Mouse (Mus musculus) forebrain, postnatal 0 days (tissue): ENCODE data around the gene Sgip1. TPM values are rescaled to one million over a fixed set of nuclear protein-coding genes. Genes with fewer than 3 reads are reported as not detected.

Experiments
- ATAC-seq: fragments of 200-750 bp; cut with Nextera tagmentation; 2 replicates; pipeline ENCODE4 v1.8.0; 2017; ENCODE audit warnings: mild to moderate bottlenecking, moderate library complexity
- DNase-seq: peaks from one replicate; pipeline ENCODE4 v3.0.0-alpha.2; 2015
- H3K27ac ChIP-seq: fragments of 300-500 bp; sonication (generic); 2 replicates; pipeline ENCODE4 v1.5.1; 2014; ENCODE audit warnings: low read depth, mild to moderate bottlenecking, antibody characterized with exemption, low read length, moderate library complexity, mixed read lengths
- H3K27me3 ChIP-seq: fragments of 300-500 bp; sonication (generic); 2 replicates; pipeline ENCODE4 v1.6.1; 2014; ENCODE audit warnings: mild to moderate bottlenecking, low read length, mixed read lengths; ENCODE audit not compliant: insufficient read depth
- H3K36me3 ChIP-seq: fragments of 300-500 bp; sonication (generic); 2 replicates; pipeline ENCODE4 v1.6.1; 2014; ENCODE audit warnings: mild to moderate bottlenecking, moderate library complexity; ENCODE audit not compliant: insufficient read depth
- H3K4me1 ChIP-seq: fragments of 300-500 bp; sonication (generic); 2 replicates; pipeline ENCODE4 v1.6.1; 2014; ENCODE audit warnings: antibody characterized with exemption; ENCODE audit not compliant: insufficient read depth
- H3K4me2 ChIP-seq: fragments of 300-500 bp; sonication (generic); 2 replicates; pipeline ENCODE4 v1.6.1; 2014; ENCODE audit warnings: low read depth, mild to moderate bottlenecking, moderate library complexity
- H3K4me3 ChIP-seq: fragments of 300-500 bp; sonication (generic); 2 replicates; pipeline ENCODE4 v1.5.1; 2014; ENCODE audit warnings: low read depth, low read length, mixed read lengths
- H3K9ac ChIP-seq: fragments of 300-500 bp; sonication (generic); 2 replicates; pipeline ENCODE4 v1.6.1; 2014; ENCODE audit warnings: mild to moderate bottlenecking
- H3K9me3 ChIP-seq: fragments of 300-500 bp; sonication (generic); 2 replicates; pipeline ENCODE4 v1.6.1; 2016; ENCODE audit warnings: low read length
- CTCF ChIP-seq: sonication (generic); IDR thresholded peaks from 2 replicates; pipeline ENCODE4 v1.5.1; 2016; ENCODE audit warnings: antibody characterized with exemption, control low read depth, low read depth
- WGBS: fragments of 180-500 bp; shearing (Covaris S2); extraction: QIAGEN DNeasy Blood & Tissue Kit; methylation state at CpG from one replicate; pipeline ENCODE4 v1.1.7; 2014; 5-methylcytosine and 5-hydroxymethylcytosine counted together
- polyA plus RNA-seq: library from polyadenylated mRNA; unstranded; fragments of >200 nt; fragmentation: Nextera tagmentation; extraction: Ambion mirVana; gene quantifications from 2 replicates; pipeline ENCODE4 v1.2.1, GENCODE M21; 2015
- total RNA-seq: library from RNA; depleted of rRNA; stranded (reverse); fragments of >200 nt; gene quantifications from 2 replicates; pipeline ENCODE4 v1.2.3, GENCODE M21; 2014

The Sgip1 gene
- total and polyA plus RNA-seq, 2 experiments from 2014 or later, result 59.4 to 61.4 TPM

- Histone ChIP-seq H3K4me1 (no peaks in the 10 kb centered on the region), H3K9me3 (no peaks in the 10 kb centered on the region), H3K4me2 (no peak overlapping the region), H3K4me3 (no peak overlapping the region), H3K36me3 (no peaks in the 10 kb centered on the region; the same call in 1 of the 2 replicates), H3K27me3 (no peaks in the 10 kb centered on the region), H3K9ac (no peak overlapping the region), H3K27ac (no peak overlapping the region)
- no peak for ATAC-seq
- no peak for DNase-seq
- TF ChIP-seq CTCF, result no peak
- 78% methylated on average over 1 of the region's 1 CpGs for WGBS
Observed at GRCm38 (mm10) chr4:102774549-102774948, 33.5 kb downstream of the Sgip1 start.

- Histone ChIP-seq H3K9ac (no peak overlapping the region), H3K27ac (no peak overlapping the region), H3K36me3 (no peaks in the 10 kb centered on the region; the same call in 1 of the 2 replicates), H3K4me1 (no peaks in the 10 kb centered on the region), H3K27me3 (no peaks in the 10 kb centered on the region), H3K4me2 (no peak overlapping the region), H3K4me3 (no peak overlapping the region), H3K9me3 (no peaks in the 10 kb centered on the region)
- TF ChIP-seq CTCF, result no peak
- DNase-seq (no peak), ATAC-seq (no peak)
- WGBS, result 31% methylated on average over 2 of the region's 2 CpGs
Observed at GRCm38 (mm10) chr4:102775596-102776270, 34.6 kb downstream of the Sgip1 start.

- no peak overlapping the region for H3K27ac ChIP-seq
- no peaks in the 10 kb centered on the region for H3K9me3 ChIP-seq
- no peak overlapping the region for H3K9ac ChIP-seq
- H3K4me1 ChIP-seq, result no peaks in the 10 kb centered on the region
- no peak overlapping the region for H3K4me3 ChIP-seq
- 86% methylated on average over 6 of the region's 6 CpGs for WGBS
- DNase-seq, result no peak
- no peaks in the 10 kb centered on the region; the same call in 1 of the 2 replicates for H3K36me3 ChIP-seq
- H3K27me3 ChIP-seq, result no peaks in the 10 kb centered on the region
- no peak for ATAC-seq
- no peak for TF ChIP-seq CTCF
- no peak overlapping the region for H3K4me2 ChIP-seq
Observed at GRCm38 (mm10) chr4:102779902-102780301, 38.8 kb downstream of the Sgip1 start.

GRCm38 (mm10) chr4:102783063-102783748, 42.1 kb downstream of the Sgip1 start:
- no peak overlapping the region for H3K4me3 ChIP-seq
- H3K36me3 ChIP-seq, result no peaks in the 10 kb centered on the region; the same call in 1 of the 2 replicates
- 55% methylated on average over 7 of the region's 7 CpGs for WGBS
- no peak overlapping the region for H3K9ac ChIP-seq
- no peak overlapping the region for H3K4me2 ChIP-seq
- no peak for TF ChIP-seq CTCF
- peak; percentile 77 for ATAC-seq
- H3K27ac ChIP-seq, result peak overlapping the region; percentile 30
- peak; percentile 56 for DNase-seq
- no peaks in the 10 kb centered on the region for H3K4me1 ChIP-seq
- H3K9me3 ChIP-seq, result no peaks in the 10 kb centered on the region
- H3K27me3 ChIP-seq, result no peaks in the 10 kb centered on the region

- ATAC-seq (no peak), DNase-seq (no peak)
- H3K9me3 ChIP-seq, result no peaks in the 10 kb centered on the region
- WGBS, result 88% methylated on average over 4 of the region's 4 CpGs
- H3K27me3 ChIP-seq, result no peaks in the 10 kb centered on the region
- no peak for TF ChIP-seq CTCF
- H3K4me2 ChIP-seq, result no peak overlapping the region
- no peaks in the 10 kb centered on the region for H3K36me3 ChIP-seq
- no peaks in the 10 kb centered on the region for H3K4me1 ChIP-seq
- no peak overlapping the region for H3K27ac ChIP-seq
- no peak overlapping the region for H3K9ac ChIP-seq
- no peak overlapping the region for H3K4me3 ChIP-seq
Observed at GRCm38 (mm10) chr4:102785158-102785557, 44.1 kb downstream of the Sgip1 start.

GRCm38 (mm10) chr4:102792100-102792790, 51.1 kb downstream of the Sgip1 start:
- WGBS, result 74% methylated on average over 8 of the region's 8 CpGs
- Histone ChIP-seq H3K4me3 (no peak overlapping the region), H3K4me2 (no peak overlapping the region), H3K27ac (no peak overlapping the region), H3K4me1 (no peaks in the 10 kb centered on the region), H3K9ac (no peak overlapping the region), H3K36me3 (no peaks in the 10 kb centered on the region), H3K27me3 (no peaks in the 10 kb centered on the region), H3K9me3 (no peaks in the 10 kb centered on the region)
- TF ChIP-seq CTCF, result no peak
- no peak for DNase-seq
- no peak for ATAC-seq

GRCm38 (mm10) chr4:102801471-102801870, 60.4 kb downstream of the Sgip1 start:
- Histone ChIP-seq H3K9me3 (no peaks in the 10 kb centered on the region), H3K4me2 (no peak overlapping the region), H3K4me3 (no peak overlapping the region), H3K27ac (no peak overlapping the region), H3K27me3 (no peaks in the 10 kb centered on the region), H3K4me1 (no peaks in the 10 kb centered on the region), H3K9ac (no peak overlapping the region), H3K36me3 (no peaks in the 10 kb centered on the region)
- DNase-seq (no peak), ATAC-seq (no peak)
- TF ChIP-seq CTCF, result no peak
- WGBS, result 62% methylated on average over 1 of the region's 1 CpGs
